Mouse (Mus musculus): Measurements from ENCODE around the gene Msl1. TPM values are rescaled to one million over a fixed set of nuclear protein-coding genes. Genes with fewer than 3 reads are reported as not detected.

Gene Msl1
- total RNA-seq (2015; ENCODE audit: low replicate concordance) (43.6 and 44.7 TPM in 2 replicates), total RNA-seq (2017; ENCODE audit: low replicate concordance) (29.5 and 35.5 TPM in 2 replicates)

GRCm38 (mm10) chr11:98795015-98795713 lies at the start of gene Msl1:
TSS of gene Msl1 (plus strand) at chr11:98795516.
- peak; percentile 68 for ATAC-seq (replicated peaks; ENCODE audit: low FRiP score, poor library complexity, severe bottlenecking)

DNA sequence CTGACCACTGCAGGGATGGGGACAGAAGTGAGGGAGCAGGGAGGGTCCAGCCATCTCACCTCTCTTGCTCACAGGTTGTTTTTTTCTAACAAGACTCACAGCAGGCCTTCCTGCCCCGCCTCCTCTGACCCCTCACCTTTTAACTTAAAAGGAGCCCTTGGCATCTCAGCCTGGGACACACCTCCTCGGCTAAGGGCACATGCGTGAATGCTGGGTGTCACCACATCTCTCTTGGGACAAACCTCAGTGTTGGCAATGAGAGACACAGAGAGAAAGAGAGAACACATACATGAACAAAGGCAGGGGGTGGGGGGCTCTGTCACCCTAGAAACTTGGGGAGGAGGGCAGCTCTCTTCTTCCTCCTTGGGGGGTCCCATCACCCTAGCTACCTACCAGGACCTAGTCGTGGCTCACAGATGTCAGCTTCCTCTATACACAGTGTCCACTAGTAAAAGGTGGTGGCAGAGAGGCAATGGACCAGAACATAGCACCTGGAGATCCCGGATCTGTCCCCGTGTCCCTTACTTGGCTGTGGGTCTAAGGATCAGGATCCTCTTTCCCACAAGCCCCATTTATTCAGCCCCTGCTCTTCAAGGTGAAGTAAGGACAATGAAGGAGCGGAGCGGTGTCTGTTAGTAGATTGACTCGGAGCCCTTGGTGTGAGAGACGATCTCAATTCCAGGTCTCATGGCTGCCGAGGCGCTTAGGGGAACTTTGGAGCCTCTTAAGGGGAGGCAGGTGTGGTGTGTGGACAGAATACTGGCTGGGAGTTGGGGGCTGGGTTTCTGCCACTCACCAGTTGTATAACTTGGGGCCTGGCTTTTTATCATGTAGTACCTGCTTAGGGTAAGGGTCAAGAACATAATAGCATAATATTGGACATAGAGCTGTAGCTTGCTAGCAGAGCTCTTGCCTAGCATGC lies 49.1 kb upstream of the Msl1 start:
- ATAC-seq (replicated peaks; ENCODE audit: low FRiP score, poor library complexity, severe bottlenecking), result no peak

GRCm38 (mm10) chr11:98746855-98747693 lies 48.2 kb upstream of the Msl1 start:
- no peak; the same call in 1 of the 2 replicates for ATAC-seq (replicated peaks; ENCODE audit: low FRiP score, poor library complexity, severe bottlenecking)

DNA sequence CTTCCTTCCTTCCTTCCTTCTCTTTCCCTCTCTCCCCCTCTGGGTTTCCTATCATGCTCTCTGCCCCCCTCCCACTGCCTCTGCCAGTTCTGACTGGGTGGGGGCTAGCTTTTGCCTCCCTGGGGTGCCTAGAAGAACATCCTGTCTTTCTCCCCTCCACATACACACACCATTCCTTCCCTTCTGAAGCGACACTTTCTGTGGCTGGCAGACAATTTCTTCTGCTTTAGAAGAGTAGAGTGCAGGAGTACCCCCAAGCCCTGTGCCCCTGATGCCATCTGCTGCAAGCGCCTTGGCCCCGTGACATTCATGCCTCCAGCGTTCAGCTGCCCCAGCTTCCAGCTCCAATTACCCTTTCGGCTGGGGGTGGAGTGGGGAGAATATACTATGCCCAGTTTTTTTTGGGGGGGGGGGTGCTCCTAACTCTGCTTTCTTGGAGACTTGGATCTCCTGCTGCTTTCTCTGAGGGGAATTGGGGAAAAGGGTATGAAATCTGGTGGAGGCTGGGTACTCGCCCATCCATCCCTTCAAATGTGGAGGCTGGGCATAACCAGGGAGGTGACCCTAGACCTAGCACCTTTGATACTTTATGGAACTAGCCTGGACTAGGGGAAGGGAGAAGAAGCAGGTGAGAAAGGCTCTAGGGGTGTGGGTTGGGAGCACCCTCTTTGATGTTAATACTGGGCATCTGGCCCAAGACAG lies 47.4 kb upstream of the Msl1 start:
- no peak for ATAC-seq (replicated peaks; ENCODE audit: low FRiP score, poor library complexity, severe bottlenecking)

GRCm38 (mm10) chr11:98748506-98749416 lies 46.6 kb upstream of the Msl1 start:
- no peak for ATAC-seq (replicated peaks; ENCODE audit: low FRiP score, poor library complexity, severe bottlenecking)

DNA sequence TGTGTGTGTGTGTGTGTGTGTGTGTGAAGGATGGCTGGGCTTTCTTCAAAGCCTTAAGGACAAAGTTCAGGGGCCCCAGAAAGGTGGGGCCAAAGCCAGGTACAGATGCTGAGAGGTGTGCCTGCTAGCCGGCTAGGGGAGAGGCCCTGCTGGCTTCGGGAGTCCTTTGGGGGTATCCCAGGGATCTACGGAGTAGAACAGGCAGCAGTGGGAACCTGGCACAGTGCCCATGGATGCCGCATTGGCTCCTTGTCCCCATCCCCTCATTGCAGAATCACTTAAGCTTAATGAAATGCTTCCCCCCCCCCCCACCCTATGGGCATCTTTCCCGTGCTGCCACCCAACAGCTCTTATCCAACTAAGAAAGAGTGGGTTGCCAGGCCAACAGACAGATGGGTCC lies 45.6 kb upstream of the Msl1 start:
- no peak for ATAC-seq (replicated peaks; ENCODE audit: low FRiP score, poor library complexity, severe bottlenecking)

DNA sequence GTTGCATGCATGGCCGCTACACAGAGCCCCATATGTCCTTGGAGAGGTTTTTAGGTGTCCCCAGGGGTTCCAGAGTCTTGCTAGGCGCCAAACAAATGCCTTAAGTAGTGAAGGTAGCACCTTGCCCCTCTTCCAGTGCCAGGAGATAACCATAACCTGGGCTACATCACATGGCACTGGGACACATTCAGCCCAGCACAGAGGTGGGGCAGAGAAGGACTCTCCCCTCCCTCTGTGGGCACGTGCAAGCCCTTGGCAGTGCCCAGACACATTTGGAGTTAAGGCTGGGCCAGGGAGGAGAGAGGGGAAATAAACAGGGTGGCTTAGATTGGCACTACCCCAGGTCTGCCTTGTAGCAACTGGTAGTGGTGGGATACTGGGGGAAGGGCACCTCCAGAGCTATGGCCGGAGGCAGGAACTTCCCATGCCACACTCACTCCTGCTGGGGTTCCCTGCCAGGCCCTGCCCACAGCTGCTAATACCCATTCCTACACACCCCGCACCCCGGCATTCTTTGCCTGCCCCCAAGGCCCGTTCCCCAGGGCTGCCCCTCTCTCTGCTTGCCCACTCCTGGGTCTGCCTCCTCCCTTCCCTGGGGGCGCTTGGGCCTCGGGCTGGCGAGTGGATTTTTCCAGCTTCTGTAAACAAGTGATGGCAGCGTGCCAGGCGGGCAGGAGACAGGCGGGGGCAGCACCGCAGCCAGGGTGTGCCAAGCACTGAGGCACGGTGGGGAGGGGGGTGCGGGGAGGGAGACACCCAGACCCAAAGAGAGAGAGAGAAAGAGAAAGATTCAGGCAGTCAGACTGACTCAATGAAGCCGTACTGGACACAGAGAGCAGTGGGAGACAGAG lies 44.7 kb upstream of the Msl1 start:
- ATAC-seq (replicated peaks; ENCODE audit: low FRiP score, poor library complexity, severe bottlenecking), result peak; percentile 13; the same call in 1 of the 2 replicates

- no peak for ATAC-seq (replicated peaks; ENCODE audit: low FRiP score, poor library complexity, severe bottlenecking)
Measured at GRCm38 (mm10) chr11:98751221-98751782, 44.0 kb upstream of the Msl1 start.

DNA sequence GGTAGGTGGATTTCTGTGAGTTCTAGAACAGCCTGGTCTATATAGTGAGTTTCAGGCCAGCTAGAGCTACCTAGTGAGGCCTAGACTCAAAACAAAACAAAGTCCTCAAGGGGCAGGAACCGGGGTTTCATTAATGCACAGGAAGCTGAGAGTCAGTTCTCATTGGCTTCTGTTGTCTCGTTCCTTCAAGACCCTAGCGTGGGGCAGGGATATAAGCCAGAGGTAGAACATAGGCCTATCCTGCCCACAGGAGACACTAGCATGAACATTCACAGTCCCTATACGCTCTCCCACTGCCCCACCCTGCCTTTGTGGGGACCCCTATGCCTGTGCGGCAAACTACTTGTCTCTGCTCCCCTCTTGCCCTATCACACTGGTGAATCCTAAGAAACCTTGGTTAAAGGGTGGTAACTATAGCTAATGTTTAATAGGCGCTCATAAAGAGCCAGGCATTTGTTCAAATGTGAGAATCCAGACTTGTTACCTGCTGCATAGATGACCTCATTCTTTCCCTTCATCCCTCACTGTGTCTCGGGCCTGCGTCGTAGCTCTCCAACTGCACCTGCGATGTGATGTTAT lies 42.7 kb upstream of the Msl1 start:
- no peak for ATAC-seq (replicated peaks; ENCODE audit: low FRiP score, poor library complexity, severe bottlenecking)

- no peak for ATAC-seq (replicated peaks; ENCODE audit: low FRiP score, poor library complexity, severe bottlenecking)
Measured at GRCm38 (mm10) chr11:98753264-98753663, 42.1 kb upstream of the Msl1 start.

DNA sequence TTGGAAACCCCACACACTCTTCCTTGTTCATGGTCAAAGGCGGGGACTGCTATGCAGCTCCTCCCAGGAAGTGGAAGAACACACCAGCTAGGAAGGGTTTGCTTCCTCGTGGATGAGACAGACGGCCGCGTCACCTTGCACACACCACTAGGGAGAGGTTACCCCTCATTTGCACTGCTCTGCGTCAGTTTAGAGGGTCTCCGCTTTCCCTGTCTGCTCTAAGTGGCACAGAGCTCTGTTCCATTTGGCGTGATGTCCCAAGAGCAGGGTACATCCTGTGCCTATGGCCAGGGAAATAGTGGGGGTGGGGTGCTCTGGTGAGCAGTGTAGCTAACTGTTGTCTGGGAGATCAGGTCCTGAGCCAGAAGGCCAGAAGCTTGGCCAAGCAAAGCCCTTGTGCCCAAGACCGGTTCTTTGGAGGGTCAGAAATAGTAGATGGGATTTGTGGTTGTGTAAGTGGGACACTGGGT lies 41.1 kb upstream of the Msl1 start:
- no peak for ATAC-seq (replicated peaks; ENCODE audit: low FRiP score, poor library complexity, severe bottlenecking)

DNA sequence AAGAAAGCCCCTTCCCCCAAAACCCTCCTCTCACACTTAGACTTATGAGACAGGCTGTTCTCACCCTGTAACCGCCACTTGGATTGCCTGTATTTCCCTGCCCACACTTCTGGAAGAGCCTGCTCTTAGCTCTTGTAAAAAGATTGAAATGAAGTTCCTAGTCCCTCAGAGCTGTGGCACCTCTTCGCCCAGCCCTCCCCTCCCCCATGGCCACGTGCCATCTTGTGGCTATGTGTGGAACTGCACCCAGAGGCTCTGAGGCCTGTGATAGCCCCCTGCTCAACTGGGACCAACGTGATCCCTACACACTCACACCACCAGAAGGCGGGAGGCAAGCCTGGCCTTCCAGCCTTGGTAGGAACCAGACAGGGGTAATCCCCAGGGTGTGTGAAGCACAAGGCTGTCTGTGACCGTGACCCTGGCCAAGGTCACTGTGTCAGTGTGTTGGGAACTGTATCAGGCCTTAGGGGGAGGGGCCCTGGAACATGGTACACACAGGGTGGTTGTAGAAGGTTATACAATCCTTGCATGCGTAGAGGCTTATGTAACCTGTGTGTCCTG lies 40.6 kb upstream of the Msl1 start:
- ATAC-seq (replicated peaks; ENCODE audit: low FRiP score, poor library complexity, severe bottlenecking), result peak; percentile 76

DNA sequence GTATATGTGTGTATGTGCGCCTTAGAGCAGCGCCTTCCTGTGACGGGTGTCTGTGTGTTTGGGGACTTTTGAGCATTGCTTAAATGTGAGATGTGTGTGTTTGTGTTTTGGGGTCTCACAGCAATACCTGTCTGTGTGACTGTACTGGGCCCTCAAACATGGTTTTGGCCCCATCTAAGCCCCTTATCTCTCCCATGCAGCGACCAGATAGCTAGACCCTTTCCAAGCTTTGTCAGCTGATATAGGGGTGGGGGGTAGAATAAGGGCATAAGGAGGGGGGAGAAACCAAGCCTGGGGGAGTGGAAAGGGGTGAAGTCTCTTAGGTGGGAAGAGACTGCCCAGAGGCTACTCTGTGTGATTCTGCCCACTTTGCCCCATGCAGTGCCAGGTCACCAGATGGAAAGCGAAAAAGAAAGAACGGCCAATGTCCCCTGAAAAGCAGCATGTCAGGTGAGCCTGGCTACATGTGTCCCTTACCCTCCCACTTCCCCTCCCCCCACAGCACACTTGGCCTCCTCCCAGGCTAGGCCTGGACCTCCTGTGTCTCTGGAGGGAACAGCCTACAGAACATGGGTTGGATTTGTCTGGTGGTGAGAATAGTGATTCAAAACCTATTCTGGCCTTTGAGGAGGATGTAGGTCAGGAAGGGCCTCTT lies 39.5 kb upstream of the Msl1 start:
- no peak for ATAC-seq (replicated peaks; ENCODE audit: low FRiP score, poor library complexity, severe bottlenecking)

- no peak for ATAC-seq (replicated peaks; ENCODE audit: low FRiP score, poor library complexity, severe bottlenecking)
Measured at GRCm38 (mm10) chr11:98756711-98757110, 38.6 kb upstream of the Msl1 start.

DNA sequence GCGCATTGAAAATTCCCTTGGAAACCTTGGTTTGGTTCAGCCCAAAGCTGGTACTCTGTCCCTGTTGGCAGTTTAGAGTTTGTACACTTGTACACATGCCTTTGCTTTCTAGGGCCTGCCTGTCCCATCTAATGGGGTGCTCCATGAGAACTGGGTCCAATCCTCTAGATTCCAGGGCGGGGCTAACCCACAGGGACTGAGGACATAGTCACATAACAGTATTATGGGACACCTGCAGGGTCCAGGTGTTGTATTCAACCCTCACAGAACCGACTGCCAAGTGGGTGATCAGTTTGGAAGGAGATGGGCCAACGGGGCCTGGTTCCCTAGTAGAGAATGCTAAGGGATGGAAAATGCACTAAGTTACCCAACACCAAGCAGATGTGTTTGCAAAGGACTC lies 33.4 kb upstream of the Msl1 start:
- no peak for ATAC-seq (replicated peaks; ENCODE audit: low FRiP score, poor library complexity, severe bottlenecking)
